Mouse (Mus musculus): ENCODE measurements around the gene Ube2m. TPM values are rescaled to one million over a fixed set of nuclear protein-coding genes. Genes with fewer than 3 reads are reported as not detected.

Gene Ube2m
- 147 and 206 TPM in 2 replicates for polyA plus RNA-seq (2012; rRNA removed; ENCODE audit: low replicate concordance)

DNA sequence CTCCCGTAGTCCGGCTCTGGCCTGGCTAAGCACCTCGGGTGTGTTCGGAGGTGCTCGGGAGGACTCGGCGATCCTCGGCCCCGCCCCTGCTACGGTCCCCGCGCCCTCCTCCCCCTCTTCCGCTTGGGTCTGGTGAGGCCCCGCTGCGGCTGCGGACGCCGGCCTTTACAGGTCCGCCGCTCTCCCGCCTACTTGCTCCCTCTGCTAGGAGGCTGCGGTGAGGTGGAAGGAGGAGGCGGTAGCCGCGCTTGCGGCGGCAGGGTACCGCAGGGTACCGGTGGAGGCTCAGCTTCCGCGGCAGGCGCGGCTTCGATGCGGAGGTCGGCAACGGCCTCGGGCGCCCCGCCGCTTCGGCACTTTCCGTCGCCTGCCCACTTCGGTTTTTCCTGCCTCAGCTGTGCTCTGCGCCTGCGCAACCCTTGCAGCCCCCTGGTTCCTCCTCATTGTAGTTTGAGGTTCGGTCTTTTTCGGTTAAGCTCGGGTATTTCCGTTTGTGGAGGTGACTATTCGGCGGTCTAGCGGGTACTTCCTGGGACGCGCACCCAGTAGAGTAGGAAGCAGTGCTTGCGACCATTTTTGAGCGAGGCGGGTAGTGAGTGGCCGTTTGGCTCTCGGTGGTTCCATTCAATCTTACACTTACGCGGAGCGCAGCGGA is at the start of gene Ube2m:
TSS of gene Ube2m (minus strand) at position 375 of the 655 bp plus-strand sequence.

DNA sequence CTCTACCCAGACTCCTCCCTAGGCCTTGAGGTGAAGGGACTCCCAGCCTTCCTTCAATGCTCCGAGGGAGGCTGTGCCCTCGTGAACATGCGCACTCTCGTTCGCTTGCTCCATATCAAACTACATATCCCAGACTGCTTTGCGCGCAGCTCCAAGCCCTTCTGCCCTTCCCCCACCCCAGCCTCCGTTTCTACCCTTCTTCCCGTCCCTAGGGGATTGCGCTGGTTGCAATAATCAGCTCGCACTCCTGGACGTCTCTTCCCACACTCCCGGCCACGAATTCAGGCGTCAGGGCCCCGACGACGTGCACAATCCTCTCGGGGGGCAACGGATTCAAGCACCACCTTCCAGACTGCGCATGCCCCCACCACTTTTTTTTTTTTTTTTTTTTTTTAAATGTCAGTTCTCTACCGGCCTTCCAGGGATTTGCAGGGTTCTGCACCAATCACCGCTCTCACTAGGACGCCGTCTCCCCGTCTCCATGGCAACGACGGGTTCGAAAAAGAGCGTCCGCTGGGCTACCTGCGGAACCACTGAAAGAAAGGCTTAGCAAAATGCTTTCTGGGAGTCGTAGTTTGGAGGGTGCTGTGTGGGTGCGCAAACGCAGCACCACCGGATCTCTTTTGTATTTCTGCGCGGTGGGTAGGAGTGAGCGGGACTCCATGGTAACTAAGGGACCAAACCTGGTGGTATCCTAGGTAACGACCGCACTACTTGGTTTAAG is 16.4 kb upstream of the Ube2m start, which contains the start of gene Mzf1:
TSS of gene Mzf1 (minus strand) at position 478 of the 724 bp plus-strand sequence.

DNA sequence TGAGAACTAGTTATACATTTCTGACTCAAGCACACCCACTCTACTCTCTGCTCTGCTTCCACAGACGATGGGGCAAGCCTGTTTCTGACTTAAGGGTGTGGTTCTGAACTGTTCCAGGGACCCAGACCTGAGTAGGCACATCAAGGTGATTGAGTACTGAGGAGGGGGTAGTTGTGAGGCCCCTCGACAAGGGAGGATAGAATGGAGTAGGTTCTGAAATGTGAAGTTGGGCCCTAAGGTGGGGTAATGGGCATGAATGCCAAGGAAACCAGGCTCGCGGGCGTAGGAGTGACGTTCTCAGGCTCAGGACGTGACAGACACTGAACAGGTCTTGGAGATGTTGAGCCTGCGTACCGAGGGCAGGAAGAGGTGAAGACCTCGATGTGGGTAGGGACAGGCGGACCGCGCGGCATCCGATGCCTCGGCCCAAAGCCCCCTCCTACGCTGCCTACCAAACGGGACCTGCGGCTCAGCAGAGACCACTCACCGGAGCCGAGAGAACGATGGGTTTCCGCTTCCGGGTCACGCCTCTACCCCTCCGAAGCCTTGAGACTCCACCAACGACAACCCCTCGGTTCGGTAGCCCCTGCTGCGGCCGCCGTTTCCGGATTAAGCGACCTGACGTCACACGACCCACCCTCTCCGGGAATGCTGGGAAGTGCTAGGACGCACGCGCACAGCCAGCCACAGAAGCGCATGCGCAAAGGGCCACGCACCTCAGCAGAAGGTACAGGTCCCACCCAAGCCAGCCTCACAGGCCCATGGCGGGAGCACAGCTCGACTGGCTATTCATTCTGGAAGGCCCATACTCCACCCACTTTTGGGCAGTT is 3.7 kb downstream of the Ube2m start, which contains the start of gene Chmp2a:
TSS of gene Chmp2a (minus strand) at position 660 of the 830 bp plus-strand sequence.

DNA sequence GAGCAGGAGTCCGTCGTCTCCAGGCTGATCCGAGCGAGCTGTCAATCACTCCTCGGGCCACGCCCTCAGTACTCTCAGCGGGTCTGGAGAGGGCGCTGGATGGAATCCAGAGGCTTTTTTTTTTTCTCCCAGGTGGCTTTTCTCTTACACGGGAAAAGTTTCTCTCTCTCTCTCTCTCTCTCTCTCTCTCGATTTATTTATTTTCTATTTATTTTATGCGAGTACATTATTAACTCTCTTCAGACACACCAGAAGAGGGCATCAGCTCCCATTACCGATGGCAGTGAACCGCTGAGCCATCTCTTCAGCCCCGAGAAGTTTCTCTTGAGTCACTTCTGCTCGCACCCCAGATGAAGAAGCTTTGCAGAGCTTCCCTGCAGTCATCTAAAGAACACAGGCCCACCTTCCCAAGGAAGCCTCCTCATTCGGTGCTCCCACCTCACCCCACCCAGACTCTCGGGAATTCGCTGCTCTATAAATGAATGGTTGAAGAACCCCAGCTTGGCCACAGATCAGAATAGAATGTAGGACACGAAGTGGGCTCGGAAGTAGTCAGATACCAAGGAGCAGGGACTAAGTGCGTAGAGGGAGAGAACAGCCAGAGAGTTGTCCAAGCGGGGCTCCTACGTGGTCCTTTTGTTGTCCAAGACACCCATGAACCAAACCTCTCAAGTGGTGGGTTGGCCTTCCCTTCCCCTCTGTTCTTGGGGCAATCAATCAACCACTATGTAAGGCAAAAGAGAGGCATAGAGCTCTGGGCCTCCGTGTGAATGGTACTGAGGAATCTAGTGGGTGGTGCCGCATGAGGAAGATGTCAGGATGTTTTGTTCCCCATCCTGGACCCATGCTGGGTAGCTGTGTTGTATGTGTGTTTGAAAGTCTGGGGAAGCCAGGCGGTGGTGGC is 27.8 kb downstream of the Ube2m start, which contains the start of gene Zbtb45:
TSS of gene Zbtb45 (minus strand) at position 30 of the 904 bp plus-strand sequence.

DNA sequence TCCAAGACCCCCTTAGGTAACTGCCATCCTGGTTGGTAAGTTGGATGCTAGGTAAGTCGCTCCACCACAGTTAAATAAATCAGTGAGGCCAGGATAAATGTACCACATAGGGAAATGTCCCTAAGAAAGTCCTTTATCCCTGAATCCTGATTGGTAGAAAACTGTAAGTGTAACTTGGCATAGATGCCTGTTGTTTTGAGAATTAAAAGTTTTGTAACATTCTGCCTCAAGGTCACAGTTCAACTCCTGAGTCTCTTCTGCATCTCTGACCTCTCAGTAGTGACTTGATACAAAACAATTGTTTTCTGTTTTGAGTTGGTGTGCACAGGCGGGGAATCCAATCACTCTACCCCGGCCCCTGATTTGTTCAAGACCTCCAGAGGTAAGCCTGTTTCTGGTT is 39.2 kb downstream of the Ube2m start, which contains the start of gene Trim28:
TSS of gene Trim28 (plus strand) at position 264 of the 400 bp plus-strand sequence.

DNA sequence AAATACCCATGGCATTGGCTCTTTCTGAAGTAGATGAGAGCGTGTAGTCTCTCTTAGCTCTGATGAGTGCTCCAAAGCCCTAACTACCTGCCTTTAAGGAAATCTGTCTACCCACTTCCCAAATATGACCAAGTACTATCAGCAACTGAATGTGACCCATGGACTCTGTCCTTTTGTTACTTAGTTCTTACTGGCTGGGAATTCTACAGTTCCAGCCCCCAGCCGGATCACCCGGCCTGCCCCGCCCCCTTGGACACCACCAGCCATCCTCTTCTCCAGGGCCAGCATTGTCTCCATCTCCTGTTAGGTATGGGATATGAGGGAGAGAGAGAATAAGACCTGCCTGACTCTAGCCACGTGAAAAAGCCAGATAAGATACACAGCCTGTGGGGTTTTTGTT is 40.0 kb downstream of the Ube2m start, which contains the start of gene Slc27a5:
TSS of gene Slc27a5 (minus strand) at position 140 of the 400 bp plus-strand sequence.

Other genes starting within 250 kb of the Ube2m start
- 0.91 and 1.9 TPM in 2 replicates for gene Zscan18, start 234.6 kb downstream of the Ube2m start, polyA plus RNA-seq (2012; rRNA removed; ENCODE audit: low replicate concordance)
- gene Zfp329, start 219.4 kb downstream of the Ube2m start, polyA plus RNA-seq (2012; rRNA removed; ENCODE audit: low replicate concordance): 0.79 and 2.4 TPM in 2 replicates
- gene Zfp110, start 203.5 kb downstream of the Ube2m start, polyA plus RNA-seq (2012; rRNA removed; ENCODE audit: low replicate concordance): 7.8 and 12.3 TPM in 2 replicates
- 0.56 and 1.6 TPM in 2 replicates for gene Zfp128, start 157.1 kb downstream of the Ube2m start, polyA plus RNA-seq (2012; rRNA removed; ENCODE audit: low replicate concordance)
- 8.4 and 18.4 TPM in 2 replicates for gene Zscan22, start 140.5 kb downstream of the Ube2m start, polyA plus RNA-seq (2012; rRNA removed; ENCODE audit: low replicate concordance)
- gene Rps5, start 116.0 kb downstream of the Ube2m start, polyA plus RNA-seq (2012; rRNA removed; ENCODE audit: low replicate concordance): 2,239 and 2,291 TPM in 2 replicates
- 1.4 and 1.6 TPM in 2 replicates for gene Rnf225, start 110.9 kb downstream of the Ube2m start, polyA plus RNA-seq (2012; rRNA removed; ENCODE audit: low replicate concordance)
- 6.7 and 10.3 TPM in 2 replicates for gene Zfp324, start 72.4 kb downstream of the Ube2m start, polyA plus RNA-seq (2012; rRNA removed; ENCODE audit: low replicate concordance)
- gene Zfp446, start 60.4 kb downstream of the Ube2m start, polyA plus RNA-seq (2012; rRNA removed; ENCODE audit: low replicate concordance): 5.9 and 6.8 TPM in 2 replicates
- 0.32 and 3.3 TPM in 2 replicates for gene Slc27a5, start 40.1 kb downstream of the Ube2m start, polyA plus RNA-seq (2012; rRNA removed; ENCODE audit: low replicate concordance)
- 236 and 280 TPM in 2 replicates for gene Trim28, start 39.2 kb downstream of the Ube2m start, polyA plus RNA-seq (2012; rRNA removed; ENCODE audit: low replicate concordance)
- 27.8 and 61.8 TPM in 2 replicates for gene Zbtb45, start 28.2 kb downstream of the Ube2m start, polyA plus RNA-seq (2012; rRNA removed; ENCODE audit: low replicate concordance)
- gene Chmp2a, start 3.5 kb downstream of the Ube2m start, polyA plus RNA-seq (2012; rRNA removed; ENCODE audit: low replicate concordance): 50.6 and 56.2 TPM in 2 replicates
- gene Mzf1, start 16.5 kb upstream of the Ube2m start, polyA plus RNA-seq (2012; rRNA removed; ENCODE audit: low replicate concordance): 1.4 and 2.4 TPM in 2 replicates
- gene Vmn1r85, start 56.9 kb upstream of the Ube2m start, polyA plus RNA-seq (2012; rRNA removed; ENCODE audit: low replicate concordance): not detected in 2 replicates
- not detected in 2 replicates for gene Vmn1r86, start 81.6 kb upstream of the Ube2m start, polyA plus RNA-seq (2012; rRNA removed; ENCODE audit: low replicate concordance)
- gene Vmn1r87, start 101.9 kb upstream of the Ube2m start, polyA plus RNA-seq (2012; rRNA removed; ENCODE audit: low replicate concordance): not detected in 2 replicates
- gene Vmn1r88, start 121.3 kb upstream of the Ube2m start, polyA plus RNA-seq (2012; rRNA removed; ENCODE audit: low replicate concordance): not detected in 2 replicates
- gene Vmn1r89, start 174.7 kb upstream of the Ube2m start, polyA plus RNA-seq (2012; rRNA removed; ENCODE audit: low replicate concordance): not detected in 2 replicates
- gene Lig1, start 239.0 kb upstream of the Ube2m start, polyA plus RNA-seq (2012; rRNA removed; ENCODE audit: low replicate concordance): 4.3 and 5.7 TPM in 2 replicates
- gene Zswim9, start 240.4 kb upstream of the Ube2m start, polyA plus RNA-seq (2012; rRNA removed; ENCODE audit: low replicate concordance): 3.4 and 4.0 TPM in 2 replicates

Measured in mammary gland, adult 2 months (tissue).